Mouse (Mus musculus): ENCODE results near the gene Zbtb34. TPM values are rescaled to one million over a fixed set of nuclear protein-coding genes. Genes with fewer than 3 reads are reported as not detected.

The Zbtb34 gene
- total RNA-seq (2015) = 21.1 and 23.7 TPM in 2 replicates
- total RNA-seq (2017) = 8.1 and 8.9 TPM in 2 replicates

- ATAC-seq (ENCODE audit: poor library complexity, severe bottlenecking) = peak; percentile 75
Observed at GRCm38 (mm10) chr2:33430771-33431699, at the start of gene Zbtb34. Zbtb34 (minus strand) TSS chr2:33431324.

DNA sequence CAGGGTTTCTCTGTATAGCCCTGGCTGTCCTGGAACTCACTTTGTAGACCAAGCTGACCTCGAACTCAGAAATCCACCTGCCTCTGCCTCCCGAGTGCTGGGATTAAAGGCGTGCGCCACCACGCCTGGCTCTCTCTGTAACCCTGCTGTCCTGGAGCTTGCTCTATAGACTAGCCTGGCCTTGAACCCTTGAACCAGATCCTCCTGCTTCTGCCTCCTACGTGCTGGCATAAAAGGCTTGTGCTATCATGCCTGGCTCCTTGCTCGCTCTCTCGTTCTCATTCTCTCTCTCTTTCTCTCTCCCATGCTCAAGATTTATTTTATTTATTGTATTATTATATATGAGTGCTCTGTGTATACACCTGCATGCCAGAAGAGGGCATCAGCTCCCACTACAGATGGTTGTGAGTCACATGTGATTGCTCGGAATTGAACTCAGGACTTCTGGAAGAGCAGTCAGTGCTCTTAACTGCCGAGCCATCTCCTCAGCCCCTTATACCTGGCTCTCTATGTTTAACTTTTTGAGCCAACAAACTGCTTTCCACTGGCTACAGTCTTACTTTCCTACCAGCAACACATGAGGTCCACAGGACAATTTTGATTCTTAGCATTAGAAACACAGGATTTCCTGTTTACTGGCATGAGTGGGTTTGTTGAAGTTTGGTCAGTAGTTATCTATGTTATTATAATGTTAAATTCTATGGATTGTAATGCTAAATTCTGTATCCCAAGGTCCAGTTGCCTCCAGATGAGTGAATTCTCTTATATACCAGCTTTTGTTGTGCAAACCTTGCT lies 47.0 kb upstream of the Zbtb34 start:
- ATAC-seq (ENCODE audit: poor library complexity, severe bottlenecking) = no peak

- no peak for ATAC-seq (ENCODE audit: poor library complexity, severe bottlenecking)
Observed at GRCm38 (mm10) chr2:33475961-33476360, 44.8 kb upstream of the Zbtb34 start.

GRCm38 (mm10) chr2:33468466-33469097 lies 37.5 kb upstream of the Zbtb34 start, which contains the start of gene Zbtb43:
Zbtb43 (minus strand) TSS chr2:33468559.
- ATAC-seq (ENCODE audit: poor library complexity, severe bottlenecking) = peak; percentile 99

- no peak for ATAC-seq (ENCODE audit: poor library complexity, severe bottlenecking)
Observed at GRCm38 (mm10) chr2:33467546-33468465, 36.7 kb upstream of the Zbtb34 start.

DNA sequence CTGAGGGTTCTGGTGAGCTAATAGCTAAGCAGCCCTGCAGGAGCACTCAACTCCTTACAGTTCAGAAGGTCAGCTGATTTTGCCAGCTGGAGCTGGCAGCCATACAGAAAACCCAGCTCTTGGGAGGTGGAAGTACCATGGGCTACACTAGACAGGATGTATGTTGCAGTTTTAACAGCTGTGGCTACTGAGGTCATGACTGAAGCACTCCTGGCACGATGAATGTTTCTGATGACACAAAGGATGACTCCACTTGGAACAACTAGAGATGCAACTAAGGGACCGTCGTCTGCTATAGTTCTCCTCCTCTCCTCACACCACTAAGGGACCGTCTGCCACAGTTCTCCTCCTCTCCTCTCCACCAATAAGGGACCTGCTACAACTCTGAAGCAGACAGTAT lies 34.8 kb upstream of the Zbtb34 start:
- no peak for ATAC-seq (ENCODE audit: poor library complexity, severe bottlenecking)

DNA sequence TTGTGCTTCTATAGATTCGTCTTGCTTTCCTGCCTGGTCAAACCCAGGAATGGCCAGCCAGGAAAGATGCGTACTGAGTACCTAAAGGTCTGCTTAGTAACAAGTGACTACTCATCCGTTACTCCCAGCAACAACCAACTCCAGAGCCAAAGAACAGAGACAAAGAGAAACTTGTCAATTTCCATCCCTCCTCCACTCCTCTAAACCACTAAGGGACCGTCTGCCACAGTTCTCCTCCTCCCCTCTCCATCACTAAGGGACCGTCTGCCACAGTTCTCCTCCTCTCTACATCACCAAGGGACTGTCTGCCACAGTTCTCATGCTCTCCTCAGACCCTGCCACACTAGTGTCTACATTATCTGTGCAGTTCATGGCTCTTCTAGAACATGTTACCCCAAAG lies 34.1 kb upstream of the Zbtb34 start:
- ATAC-seq (ENCODE audit: poor library complexity, severe bottlenecking) = no peak

DNA sequence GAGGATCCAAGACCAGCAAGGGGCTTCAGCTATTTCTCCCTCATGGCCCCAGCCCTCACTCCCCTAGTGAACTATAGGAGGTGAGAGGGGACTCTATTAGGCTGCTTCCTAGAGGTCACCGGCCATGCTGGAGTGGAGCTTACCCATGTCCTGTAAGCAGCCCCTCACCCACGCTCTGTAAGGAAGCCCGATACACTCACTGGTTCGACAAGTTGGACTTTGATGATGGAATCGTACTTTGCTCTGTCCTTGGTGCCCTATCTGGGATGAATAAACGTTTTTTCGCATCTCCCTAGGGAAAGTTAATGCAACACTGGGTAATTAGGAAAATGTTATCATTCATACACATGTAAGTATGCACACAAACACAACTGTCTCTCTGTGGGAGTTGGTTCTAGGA lies 30.9 kb upstream of the Zbtb34 start:
- ATAC-seq (ENCODE audit: poor library complexity, severe bottlenecking) = no peak

GRCm38 (mm10) chr2:33461066-33461465 lies 29.9 kb upstream of the Zbtb34 start:
- no peak for ATAC-seq (ENCODE audit: poor library complexity, severe bottlenecking)

GRCm38 (mm10) chr2:33459660-33460059 lies 28.5 kb upstream of the Zbtb34 start:
- ATAC-seq (ENCODE audit: poor library complexity, severe bottlenecking) = no peak

- ATAC-seq (ENCODE audit: poor library complexity, severe bottlenecking) = no peak
Observed at GRCm38 (mm10) chr2:33456696-33457095, 25.6 kb upstream of the Zbtb34 start.

- ATAC-seq (ENCODE audit: poor library complexity, severe bottlenecking) = no peak
Observed at GRCm38 (mm10) chr2:33456242-33456641, 25.1 kb upstream of the Zbtb34 start.

GRCm38 (mm10) chr2:33455350-33455749 lies 24.2 kb upstream of the Zbtb34 start:
- no peak for ATAC-seq (ENCODE audit: poor library complexity, severe bottlenecking)

GRCm38 (mm10) chr2:33454816-33455215 lies 23.7 kb upstream of the Zbtb34 start:
- ATAC-seq (ENCODE audit: poor library complexity, severe bottlenecking) = no peak

DNA sequence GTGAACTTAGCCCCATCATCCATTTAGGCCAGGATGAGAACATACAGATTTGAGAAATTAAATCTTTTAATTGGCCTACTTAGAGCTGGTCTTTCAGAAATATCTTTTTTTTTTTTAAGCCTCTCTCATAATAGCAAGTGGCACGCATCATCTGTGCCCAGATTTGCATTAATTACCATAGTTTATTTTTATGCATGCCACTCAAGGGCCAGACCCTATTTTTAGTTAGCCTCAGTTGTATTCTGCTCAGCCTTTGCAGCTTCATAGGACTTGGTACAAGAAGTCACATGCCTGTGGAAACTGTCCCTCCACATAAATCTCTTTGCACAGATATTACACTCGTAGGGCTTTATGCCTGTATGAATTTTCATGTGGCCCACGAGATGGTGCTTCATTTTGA lies 22.4 kb upstream of the Zbtb34 start:
- ATAC-seq (ENCODE audit: poor library complexity, severe bottlenecking) = no peak

GRCm38 (mm10) chr2:33452721-33453120 lies 21.6 kb upstream of the Zbtb34 start:
- ATAC-seq (ENCODE audit: poor library complexity, severe bottlenecking) = no peak

DNA sequence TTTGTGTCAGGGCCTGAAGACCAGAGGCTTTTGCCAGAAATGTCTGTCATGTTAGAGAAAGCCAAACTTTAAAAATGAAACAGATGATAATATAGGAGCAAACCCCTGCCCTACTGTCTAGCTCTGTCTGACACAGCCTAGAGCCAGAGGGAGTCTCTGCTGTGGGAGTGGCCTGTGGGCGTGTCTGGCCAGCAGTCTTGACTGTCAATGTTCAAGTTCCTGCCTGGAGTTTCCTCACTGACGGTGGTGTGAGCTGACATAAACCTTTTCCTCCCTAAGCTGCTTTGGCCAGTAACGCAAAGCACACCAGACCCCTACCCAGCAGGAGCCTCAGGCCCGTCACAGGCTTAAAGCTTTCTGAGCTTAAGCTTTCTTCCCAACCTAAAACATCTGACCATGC lies 21.0 kb upstream of the Zbtb34 start:
- ATAC-seq (ENCODE audit: poor library complexity, severe bottlenecking) = peak; percentile 84

- ATAC-seq (ENCODE audit: poor library complexity, severe bottlenecking) = no peak
Observed at GRCm38 (mm10) chr2:33451038-33451978, 20.2 kb upstream of the Zbtb34 start.

Data from megakaryocyte, adult 5-6 weeks (primary cell).